Mouse (Mus musculus) brain, embryonic 14.5 days (tissue): Measurements from ENCODE around the gene Gpr62.

Experiments used
- CTCF ChIP-seq: fragments of 200-500 bp; IDR thresholded peaks from 2 replicates; pipeline ENCODE4 v1.5.1; 2012; ENCODE audit warnings: inconsistent platforms, mild to moderate bottlenecking, moderate library complexity, borderline replicate concordance; ENCODE audit not compliant: insufficient read depth, insufficient read length; ENCODE audit errors: extremely low read depth
- POLR2A ChIP-seq: fragments of 200-500 bp; IDR thresholded peaks from 2 replicates; pipeline ENCODE4 v1.6.1; 2012; ENCODE audit warnings: mild to moderate bottlenecking, inconsistent platforms, borderline replicate concordance; ENCODE audit not compliant: poor library complexity, insufficient read depth, insufficient read length, severe bottlenecking; ENCODE audit errors: extremely low read depth

DNA sequence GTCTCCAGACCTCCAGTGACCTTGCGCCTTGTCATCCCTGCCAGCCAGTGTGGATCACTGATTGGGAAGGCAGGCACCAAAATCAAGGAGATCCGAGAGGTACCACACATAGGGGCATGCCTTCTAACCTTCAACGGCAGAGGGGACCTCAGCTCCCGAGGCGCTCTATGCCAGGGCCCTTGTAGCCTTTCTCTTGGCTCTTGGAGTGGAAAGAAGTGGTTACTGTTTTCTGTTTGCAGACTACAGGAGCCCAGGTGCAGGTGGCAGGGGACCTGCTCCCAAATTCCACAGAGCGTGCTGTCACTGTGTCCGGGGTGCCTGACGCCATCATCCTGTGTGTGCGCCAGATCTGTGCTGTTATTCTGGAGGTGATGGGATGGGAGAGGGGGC is 4.7 kb downstream of the Gpr62 start:
- TF ChIP-seq CTCF (no peak), POLR2A (no peak)
